Mouse (Mus musculus): ENCODE results near the gene Cep295.
"Not testable (repeated sequence)": the region's sequence is repeated elsewhere in the genome, so short reads cannot be mapped to it uniquely, and the experiment has no call there.

Cep295 gene

DNA sequence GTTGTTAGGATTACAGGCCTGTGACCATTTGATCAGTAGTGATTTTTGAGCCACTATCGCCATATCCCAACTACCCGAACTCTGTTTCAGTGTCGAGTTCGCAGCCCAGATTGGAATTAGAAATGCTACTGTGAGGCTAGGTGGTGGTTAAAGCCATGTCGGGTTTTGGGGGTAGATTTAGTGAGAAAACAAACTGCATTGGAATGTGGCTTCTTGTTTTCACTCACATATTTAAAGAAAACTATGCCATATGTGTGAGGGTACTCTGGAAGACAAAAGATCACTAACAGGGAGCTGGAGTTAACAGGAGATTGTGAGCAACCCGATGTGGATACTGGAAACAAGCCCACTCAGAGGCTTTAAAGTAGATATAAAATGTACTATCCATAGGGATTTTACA is 50.3 kb downstream of the Cep295 start:
- DNase-seq (ENCODE audit: low read depth, low spot score), result no peak

DNA sequence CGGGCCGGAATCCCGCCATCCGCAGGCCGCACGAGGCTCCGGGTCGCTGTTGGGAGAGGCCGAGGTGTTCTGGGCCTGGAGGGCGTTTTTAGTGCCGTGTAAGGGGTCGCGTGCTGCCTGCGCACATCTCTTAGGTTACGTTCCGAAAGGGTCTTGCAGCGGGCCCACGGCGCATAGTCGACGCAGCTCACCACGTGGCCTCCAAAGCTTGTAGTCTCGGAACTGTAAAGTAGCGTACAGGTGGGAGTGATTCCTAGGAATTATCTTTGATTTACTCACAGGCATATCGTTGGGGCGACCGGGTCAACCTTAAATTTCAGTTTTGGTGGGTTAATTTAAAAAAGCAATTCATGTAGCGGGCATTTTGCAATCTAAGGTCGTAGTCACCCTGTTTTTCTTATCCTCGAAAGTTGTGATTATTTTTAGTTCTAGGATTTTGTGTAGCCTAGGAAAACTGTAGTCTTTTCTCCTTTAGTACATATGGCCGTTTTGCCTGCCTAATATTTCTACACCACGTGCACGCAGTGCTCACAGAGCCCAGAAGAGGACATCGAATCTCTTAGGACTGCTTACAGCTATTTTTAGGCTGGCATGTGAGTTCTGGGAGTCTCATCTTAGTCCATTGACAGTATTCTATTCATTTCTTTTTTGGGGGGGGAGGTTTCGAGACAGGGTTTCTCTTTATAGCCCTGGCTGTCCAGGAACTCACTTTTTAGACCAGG is 51.0 kb downstream of the Cep295 start, which contains the start of gene 4931406C07Rik:
4931406C07Rik (minus strand) TSS at position 51 of the 722 bp plus-strand sequence.
- no peak for DNase-seq (ENCODE audit: low read depth, low spot score)

GRCm38 (mm10) chr9:15305503-15306397 is 51.8 kb downstream of the Cep295 start, which contains the start of gene Taf1d:
Gene Taf1d (plus strand): TSS chr9:15306214.
- DNase-seq (ENCODE audit: low read depth, low spot score), result peak; percentile 93

GRCm38 (mm10) chr9:15302881-15303280 is 54.7 kb downstream of the Cep295 start:
- no peak for DNase-seq (ENCODE audit: low read depth, low spot score)

DNA sequence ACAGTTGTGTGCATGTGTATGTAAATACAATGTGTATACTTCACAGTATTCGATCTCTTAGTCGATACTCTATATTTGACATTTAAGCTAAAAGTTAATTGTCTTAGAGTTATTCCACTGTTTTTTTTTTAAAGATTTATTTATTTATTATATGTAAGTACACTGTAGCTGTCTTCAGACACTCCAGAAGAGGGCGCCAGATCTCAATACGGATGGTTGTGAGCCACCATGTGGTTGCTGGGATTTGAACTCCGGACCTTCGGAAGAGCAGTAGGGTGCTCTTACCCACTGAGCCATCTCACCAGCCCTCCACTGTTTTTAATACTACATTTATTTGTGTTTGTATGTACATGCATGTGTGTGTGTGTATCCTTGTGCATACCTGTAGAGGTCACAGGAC is 55.6 kb downstream of the Cep295 start:
- not testable (repeated sequence) for DNase-seq (ENCODE audit: low read depth, low spot score)

- DNase-seq (ENCODE audit: low read depth, low spot score), result no peak
These were observed 56.2 kb downstream of the Cep295 start for GRCm38 (mm10) chr9:15301399-15301798.

- DNase-seq (ENCODE audit: low read depth, low spot score), result no peak
These were observed 57.5 kb downstream of the Cep295 start for GRCm38 (mm10) chr9:15300056-15300455.

DNA sequence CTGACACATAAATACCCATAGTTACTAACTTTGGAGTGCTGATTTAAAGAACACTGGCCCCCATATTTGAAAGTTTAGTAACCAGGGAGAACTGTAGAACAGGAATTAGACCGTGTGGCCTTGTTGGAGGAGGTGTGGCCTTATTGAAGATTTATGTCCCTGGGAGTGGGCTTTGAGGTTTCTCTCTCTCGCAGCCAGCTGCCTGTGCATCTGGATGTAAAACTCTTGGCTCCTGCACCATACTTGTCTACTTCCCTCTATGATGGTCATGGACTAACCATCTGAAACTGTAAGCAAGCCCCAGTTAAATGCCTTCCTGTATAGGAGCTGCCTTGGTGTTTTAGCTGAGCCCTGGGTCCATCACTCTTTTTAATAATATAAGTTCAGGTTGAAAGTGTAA is 59.1 kb downstream of the Cep295 start:
- DNase-seq (ENCODE audit: low read depth, low spot score), result no peak

DNA sequence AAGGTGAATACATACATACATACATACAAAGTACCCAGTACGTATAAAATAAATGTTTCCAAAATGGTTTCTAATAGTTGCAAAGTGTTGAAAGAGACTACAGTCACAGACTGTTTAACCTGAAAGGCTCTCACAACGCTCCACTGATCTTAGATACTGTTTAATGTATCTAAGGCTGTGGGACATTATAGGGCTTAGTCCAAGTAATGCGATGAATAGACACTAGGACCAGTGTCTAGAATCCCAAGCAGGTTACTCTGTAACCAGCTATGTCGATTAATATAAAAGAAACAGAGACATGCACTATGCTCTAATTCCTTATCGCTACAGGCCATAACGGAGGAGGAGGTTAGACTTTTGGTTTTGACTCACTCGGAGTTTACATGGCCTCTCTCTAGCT is 60.5 kb downstream of the Cep295 start:
- no peak for DNase-seq (ENCODE audit: low read depth, low spot score)

DNA sequence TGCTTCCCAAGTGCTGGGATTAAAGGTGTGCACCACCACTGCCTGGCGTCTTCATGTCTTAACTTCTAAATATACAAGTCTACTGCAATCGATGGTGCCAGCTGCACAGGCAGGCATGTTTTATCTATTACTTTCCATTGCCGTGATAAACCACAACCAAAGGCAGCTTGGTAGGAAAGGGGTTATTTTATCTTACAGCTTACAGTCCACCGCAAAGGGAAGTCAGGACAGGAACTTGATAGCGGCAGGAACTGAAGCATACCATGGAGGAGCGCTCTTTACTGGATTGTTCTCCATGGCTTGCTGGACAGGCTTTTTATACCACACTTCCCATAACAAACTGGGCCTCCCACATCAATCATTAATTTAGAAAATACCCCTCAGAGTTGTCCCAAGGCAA is 68.3 kb downstream of the Cep295 start:
- no peak for DNase-seq (ENCODE audit: low read depth, low spot score)

- no peak for DNase-seq (ENCODE audit: low read depth, low spot score)
These were observed 69.2 kb downstream of the Cep295 start for GRCm38 (mm10) chr9:15288402-15288801.

- DNase-seq (ENCODE audit: low read depth, low spot score), result no peak
These were observed 69.7 kb downstream of the Cep295 start for GRCm38 (mm10) chr9:15287846-15288245.

DNA sequence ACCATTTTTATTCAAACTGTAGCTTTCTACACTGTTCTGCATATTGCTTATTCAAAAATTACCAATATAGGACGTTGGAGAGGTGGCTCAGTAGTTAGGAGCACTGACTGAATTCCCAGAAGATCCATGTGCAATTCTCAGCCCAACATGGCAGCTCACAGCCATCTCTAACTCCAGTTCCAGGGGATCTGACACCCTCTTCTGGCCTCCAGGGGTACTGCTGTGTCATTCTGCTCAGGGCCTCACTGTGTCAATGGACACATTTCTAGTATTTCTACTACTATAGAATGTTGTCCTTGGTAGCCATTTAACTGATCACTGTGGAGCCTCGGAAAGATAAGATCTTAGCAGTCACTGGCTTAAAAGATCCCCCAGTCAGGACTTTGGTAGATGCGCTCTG is 72.1 kb downstream of the Cep295 start:
- no peak for DNase-seq (ENCODE audit: low read depth, low spot score)

GRCm38 (mm10) chr9:15280491-15280879 is 77.1 kb downstream of the Cep295 start:
- DNase-seq (ENCODE audit: low read depth, low spot score), result peak; percentile 25

- peak; percentile 87 for DNase-seq (ENCODE audit: low read depth, low spot score)
These were observed 77.7 kb downstream of the Cep295 start, which contains the start of gene Med17 for GRCm38 (mm10) chr9:15279649-15280490. Gene Med17 (minus strand): TSS chr9:15279931.

DNA sequence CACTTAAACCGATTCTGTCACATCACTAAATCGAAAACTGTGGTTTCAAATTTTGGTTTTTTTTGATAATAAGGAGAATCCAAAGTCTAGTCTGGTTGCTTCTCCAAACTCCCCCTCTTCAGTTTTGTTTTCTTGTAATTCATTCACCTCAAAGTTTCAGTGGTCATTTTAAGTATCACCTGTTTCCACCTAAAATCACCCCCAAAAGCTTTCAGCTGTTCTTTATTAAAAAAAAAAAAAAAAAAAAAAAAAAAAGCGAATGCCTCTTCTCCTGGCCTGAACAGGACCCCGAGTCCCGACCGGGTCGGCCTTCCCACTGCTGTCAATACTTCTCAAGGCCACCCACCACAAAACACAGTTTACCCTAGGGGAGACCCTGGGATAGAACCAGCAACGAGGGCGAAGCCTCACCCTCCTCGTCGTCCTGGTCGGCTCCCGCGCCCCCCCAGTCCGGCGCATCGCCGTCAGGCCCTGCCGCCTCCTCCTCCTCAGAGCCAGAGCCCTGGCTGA is 78.4 kb downstream of the Cep295 start:
- no peak for DNase-seq (ENCODE audit: low read depth, low spot score)

DNA sequence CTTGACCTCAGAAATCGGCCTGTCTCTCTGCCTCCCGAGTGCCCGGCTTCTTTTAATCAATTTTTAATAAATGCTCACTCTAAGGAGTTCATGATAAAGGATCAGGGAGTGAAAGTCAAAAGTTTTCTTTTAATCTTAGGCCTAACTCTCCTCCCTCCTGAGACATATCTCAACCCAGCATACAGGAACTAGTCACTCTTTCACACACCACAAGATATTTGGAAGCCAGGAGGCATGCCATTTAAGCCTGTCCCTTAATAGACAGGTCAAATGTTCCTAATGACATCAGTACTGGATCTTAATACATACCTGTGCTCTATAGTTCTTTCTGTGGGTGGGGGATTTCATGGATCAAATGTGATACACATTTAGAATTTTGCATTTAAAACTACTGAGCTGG is 79.2 kb downstream of the Cep295 start:
- DNase-seq (ENCODE audit: low read depth, low spot score), result no peak

- no peak for DNase-seq (ENCODE audit: low read depth, low spot score)
These were observed 80.7 kb downstream of the Cep295 start for GRCm38 (mm10) chr9:15276855-15277254.

- DNase-seq (ENCODE audit: low read depth, low spot score), result no peak
These were observed 83.6 kb downstream of the Cep295 start for GRCm38 (mm10) chr9:15273981-15274380.
